In the genomic region with DNA sequence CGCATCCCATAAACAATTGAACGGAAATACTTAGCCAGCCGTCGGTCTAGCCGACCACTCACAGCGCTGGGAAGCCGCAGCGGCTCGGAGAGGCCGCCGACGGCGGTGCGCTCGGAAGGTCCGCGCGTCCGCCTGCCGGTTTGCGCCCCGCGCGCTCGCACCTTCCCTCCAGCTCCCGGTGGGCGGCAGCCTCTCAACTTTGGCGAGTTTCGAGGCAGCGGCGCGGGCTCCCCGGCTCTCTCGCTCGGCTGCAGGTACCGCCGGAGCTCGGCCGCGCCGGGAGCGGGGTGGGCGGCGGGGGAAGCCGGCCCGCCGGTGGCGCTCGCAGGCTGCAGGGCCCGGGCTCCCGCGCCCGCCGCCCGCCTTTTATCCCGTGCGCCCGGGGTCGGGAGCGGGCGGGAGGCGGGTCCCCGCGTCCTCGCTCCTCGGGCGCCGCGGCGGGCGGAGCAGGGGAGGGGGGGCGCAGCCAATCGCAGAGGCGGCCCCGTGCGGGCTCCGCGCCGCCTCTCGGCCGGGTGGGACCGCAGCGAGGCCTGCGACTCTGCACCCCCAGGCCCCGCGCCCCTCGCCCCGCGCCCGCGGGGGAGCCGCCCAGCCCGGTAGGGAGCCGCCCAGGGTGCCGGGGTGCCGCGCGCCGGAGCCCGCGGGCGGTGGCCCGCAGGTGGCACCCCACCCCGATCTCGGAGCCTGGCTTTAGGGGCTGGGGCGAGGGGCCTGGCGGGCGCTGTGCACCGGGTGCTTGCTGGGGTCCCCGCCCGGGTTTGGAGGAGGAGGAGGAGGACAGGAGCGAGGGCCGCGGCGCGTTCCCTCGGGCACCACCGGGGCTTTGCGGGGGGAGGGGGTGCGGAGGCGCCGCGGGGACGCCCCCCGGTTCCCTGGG, we compare ENCODE assay signal across 8 mouse cellular contexts. TPM values are rescaled to one million over a fixed set of nuclear protein-coding genes. Genes with fewer than 3 reads are reported as not detected.
DNase-seq lines count a peak whose midpoint lies in the region; ATAC-seq lines count a peak whose summit lies in the region.

A gene (plus strand): TSS at position 197 of the 880 bp plus-strand sequence.
A gene (minus strand): TSS at position 377 of the 880 bp plus-strand sequence.

- peak within 1 kb of the TSS; percentile 88 for H3K9ac ChIP-seq in hindbrain, embryonic 15.5 days

- H3K36me3 ChIP-seq in hindbrain, embryonic 15.5 days: no peaks in the 10 kb centered on the region
- no peaks in the 10 kb centered on the region for H3K36me3 ChIP-seq in macrophage (ENCODE audit: inconsistent target)

- H3K4me3 ChIP-seq in hindbrain, embryonic 15.5 days: peak within 1 kb of the TSS; percentile 78
- peak within 1 kb of the TSS; percentile 35 for H3K4me3 ChIP-seq in macrophage (ENCODE audit: inconsistent target)

- H3K27ac ChIP-seq in hindbrain, embryonic 15.5 days (replicated peaks): peak within 1 kb of the TSS; percentile 88
- no peak within 1 kb of the TSS for H3K27ac ChIP-seq in macrophage

- under 1% methylated on average over 109 of the region's 125 CpGs for WGBS in hindbrain, embryonic 15.5 days
- WGBS in macrophage (ENCODE audit: missing documents): under 1% methylated on average over 109 of the region's 125 CpGs

- H3K4me1 ChIP-seq in hindbrain, embryonic 15.5 days (replicated peaks): peaks cover 28% of the 10 kb centered on the region

- no peaks in the 10 kb centered on the region for H3K9me3 ChIP-seq in hindbrain, embryonic 15.5 days

- peak; percentile 93 for ATAC-seq in hindbrain, embryonic 15.5 days (ENCODE audit: low FRiP score, low read depth)

- 0 out of 2 replicates have a peak, but pooled peaks cover 3% of the 10 kb centered on the region for H3K27me3 ChIP-seq in hindbrain, embryonic 15.5 days

- DNase-seq in ES-CJ7 (ENCODE audit: low read depth, low spot score): peak; percentile 15
- DNase-seq in brain, embryonic 18.5 days (ENCODE audit: low read depth, low spot score): peak; percentile 34
- peak; percentile 33 to 44 for DNase-seq in frontal cortex, postnatal 36 days (ENCODE audit: low spot score in 2 of 2)
- DNase-seq in left cerebral cortex, adult 8-10 months (ENCODE audit: low spot score in 2 of 2): peak; percentile 16 to 23
- peak; percentile 53 to 67 for DNase-seq in right cerebral cortex, postnatal 10 days (ENCODE audit: low spot score in 2 of 2)
- peak; percentile 60 for DNase-seq in urinary bladder, postnatal 25 days (ENCODE audit: low spot score)

- H3K4me2 ChIP-seq in hindbrain, embryonic 15.5 days: peak within 1 kb of the TSS; percentile 67

- H3K79me2 ChIP-seq in macrophage (ENCODE audit: inconsistent target): no peaks in the 10 kb centered on the region

RNA-seq across cellular contexts. Expression of the first gene that starts in this region (rescaled TPM):
- 5.5 and 5.7 TPM in 2 replicates for polyA plus RNA-seq in hindbrain, embryonic 15.5 days (2015; fragmentation: Nextera tagmentation; extraction: Ambion mirVana)
- total RNA-seq in left cerebral cortex, adult 8-10 months (2022): 10 to 100 TPM in 2 of 4 experiments, 1 to 10 TPM in 2; 9.4 to 10.7 (median 9.9) TPM
- total RNA-seq in macrophage (2018; cell fraction: chromatin; rRNA removed): 10 to 100 TPM in 9 of 26 experiments, 1 to 10 TPM in 15, under 1 TPM in 2; 0.87 to 14.2 (median 7.4) TPM
- total RNA-seq in macrophage (2018; cell fraction: cytosol; rRNA removed): 10 to 100 TPM in 2 of 26 experiments, 1 to 10 TPM in 22, under 1 TPM in 2; 0.96 to 12.4 (median 4.9) TPM
- total RNA-seq in macrophage (2018; cell fraction: nucleus; rRNA removed): 10 to 100 TPM in 12 of 26 experiments, 1 to 10 TPM in 14; 1.8 to 24.2 (median 9.6) TPM
- polyA plus RNA-seq in macrophage (2018): 3.3 to 9.5 TPM (median 3.8 TPM) in 3 replicates

RNA-seq across cellular contexts. Expression of the second gene that starts in this region (rescaled TPM):
- 10.2 and 11.2 TPM in 2 replicates for polyA plus RNA-seq in hindbrain, embryonic 15.5 days (2015; fragmentation: Nextera tagmentation; extraction: Ambion mirVana)
- total RNA-seq in left cerebral cortex, adult 8-10 months (2022): 1 to 10 TPM; 6.0 to 8.5 (median 7.3) TPM
- total RNA-seq in macrophage (2018; cell fraction: chromatin; rRNA removed): under 1 TPM in 4 of 26 experiments, not detected in 22; 0.19 to 0.47 (median 0.24) TPM
- total RNA-seq in macrophage (2018; cell fraction: cytosol; rRNA removed): under 1 TPM in 9 of 26 experiments, not detected in 17; 0.03 to 0.10 (median 0.06) TPM
- total RNA-seq in macrophage (2018; cell fraction: nucleus; rRNA removed): under 1 TPM in 1 of 26 experiments, not detected in 25; 0.22 TPM
- polyA plus RNA-seq in macrophage (2018): not detected in 3 replicates

Comparison
In these comparisons a context has a peak if more than half of its experiments do, and no peak if none do; other contexts are left out.
1. RNA of the second gene that starts in this region (polyA plus RNA-seq): 10.2 to 11.2 TPM in hindbrain, embryonic 15.5 days; not detected in macrophage; every median in the first group is over 10 times any median in the second.
2. Peak in every context shown above with its lines, with median percentiles within 50 percentile points of each other: DNase-seq.